Mouse (Mus musculus) monocyte, adult 2 months (primary cell): ENCODE measurements around the gene Chgb.

Experiments used
- DNase-seq, 2 experiments: peaks; one replicate each; pipeline ENCODE4 v3.0.0; 2022; ENCODE audit warnings: low spot score in 2 of 2, low read depth in 1 of 2

The Chgb gene

DNA sequence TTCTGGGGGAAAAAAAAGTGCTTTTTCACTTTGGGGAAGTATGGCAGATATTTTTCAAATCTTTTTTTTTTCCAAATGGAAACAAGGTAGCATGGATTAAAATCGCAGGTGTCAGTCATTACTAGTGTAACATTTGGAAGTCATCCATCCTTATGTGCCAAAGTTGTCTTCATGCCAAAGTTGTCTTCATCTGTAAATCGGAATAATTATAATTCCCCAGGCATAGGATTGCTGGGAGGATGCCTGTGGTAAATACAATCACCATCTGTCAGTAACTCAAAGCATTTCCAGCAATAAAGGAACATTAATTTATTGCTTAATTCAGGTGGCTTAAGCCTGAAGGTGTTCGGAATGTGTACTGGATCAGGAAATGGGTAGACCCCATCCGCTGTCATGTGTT, 60.0 kb downstream of the Chgb start:
- DNase-seq: no peak
